Mouse (Mus musculus): ENCODE data around the gene Klra10.
"Not testable (repeated sequence)": the region's sequence is repeated elsewhere in the genome, so short reads cannot be mapped to it uniquely, and the experiment has no call there.

The Klra10 gene

GRCm38 (mm10) chr6:130281828-130282227, at the start of gene Klra10:
Gene Klra10 (minus strand): TSS chr6:130281928.
- not testable (repeated sequence) for DNase-seq (ENCODE audit: extremely low read depth, low read depth, low spot score)

DNA sequence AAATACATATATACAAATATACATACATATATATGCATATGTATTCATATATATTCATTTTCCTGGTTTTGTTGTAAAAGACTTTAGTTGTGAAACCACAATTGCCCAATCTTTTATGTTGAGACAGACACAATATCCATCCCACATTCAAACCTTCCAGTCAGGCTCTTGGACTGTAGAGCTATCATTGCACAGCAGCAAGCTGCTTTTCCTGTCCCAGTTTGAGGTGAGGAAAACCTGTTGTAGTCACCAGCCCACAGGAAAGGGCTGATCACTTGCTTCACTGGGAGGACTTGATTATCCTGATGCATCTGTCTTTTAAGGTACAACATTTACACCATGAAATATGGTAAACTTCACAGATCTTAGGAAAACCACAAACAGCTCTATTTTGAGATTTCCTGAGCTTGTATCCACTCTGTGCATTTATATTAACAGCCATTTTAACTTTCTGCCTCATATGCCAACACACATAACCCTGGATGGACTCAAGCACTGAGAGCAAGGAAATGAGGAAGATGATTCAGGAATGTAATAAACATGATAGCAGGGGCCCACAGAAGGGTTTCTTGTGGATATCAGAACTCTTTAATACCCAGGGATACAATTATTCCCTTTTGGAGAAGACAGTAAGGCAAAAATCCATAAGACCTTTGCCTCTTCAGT, 6.4 kb upstream of the Klra10 start:
- peak; percentile 7 for DNase-seq (ENCODE audit: extremely low read depth, low read depth, low spot score)

DNA sequence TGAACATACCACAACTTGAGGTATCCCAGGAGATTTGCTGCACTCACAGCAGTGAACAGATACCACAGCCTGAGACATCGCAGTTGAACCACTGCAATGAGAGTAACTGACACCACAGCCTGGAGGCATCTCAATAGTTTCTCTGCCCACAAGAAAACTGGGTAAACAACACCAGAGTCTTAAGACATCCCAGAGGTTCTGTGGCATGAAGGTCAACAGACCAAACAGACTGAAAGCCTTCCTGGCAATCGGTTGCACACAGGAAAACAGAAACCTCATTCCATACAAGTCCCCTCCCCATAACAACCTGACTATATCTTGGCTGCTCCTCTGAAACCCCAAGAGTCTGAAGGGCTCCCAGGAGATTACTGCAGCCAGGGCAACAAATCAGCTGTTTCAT, 26.4 kb downstream of the Klra10 start:
- no peak for DNase-seq (ENCODE audit: extremely low read depth, low read depth, low spot score)

DNA sequence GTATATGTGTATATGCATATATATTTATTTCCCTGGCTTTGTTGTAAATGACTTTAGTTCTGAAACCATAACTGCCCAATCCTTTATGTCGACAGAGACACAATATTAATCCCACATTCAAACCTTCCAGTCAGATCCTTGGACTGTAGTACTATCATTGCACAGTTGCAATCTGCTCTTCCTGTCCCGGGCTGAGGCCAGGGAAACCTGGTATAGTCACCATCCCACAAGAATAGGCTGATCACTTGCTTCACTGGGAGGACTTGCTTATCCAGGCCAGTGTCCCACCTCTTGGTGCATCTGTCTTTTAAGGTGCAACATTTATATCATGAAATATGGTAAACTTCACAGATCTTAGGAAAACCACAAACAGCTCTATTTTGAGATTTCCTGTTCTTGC, 44.2 kb downstream of the Klra10 start:
- no peak for DNase-seq (ENCODE audit: extremely low read depth, low read depth, low spot score)

- no peak for DNase-seq (ENCODE audit: extremely low read depth, low read depth, low spot score)
These were observed 45.1 kb downstream of the Klra10 start for GRCm38 (mm10) chr6:130236635-130237034.

GRCm38 (mm10) chr6:130233222-130233621, 48.5 kb downstream of the Klra10 start, which contains the start of gene Klra7:
Gene Klra7 (minus strand): TSS chr6:130233322.
- no peak for DNase-seq (ENCODE audit: extremely low read depth, low read depth, low spot score)
